Mouse (Mus musculus) layer of hippocampus, adult 2 months (tissue): ENCODE results near the gene Bricd5. TPM values are rescaled to one million over a fixed set of nuclear protein-coding genes. Genes with fewer than 3 reads are reported as not detected.

Source experiments
- DNase-seq, 2 experiments: peaks; one replicate each; pipeline ENCODE4 v3.0.0; 2022; ENCODE audit warnings: low spot score in 2 of 2
- H3K27ac ChIP-seq: fragments of 200-600 bp; 2 replicates; pipeline ENCODE4 v1.8.1; 2022
- H3K4me3 ChIP-seq: fragments of 200-600 bp; 2 replicates; pipeline ENCODE4 v1.8.1; 2022; ENCODE audit warnings: mild to moderate bottlenecking
- CTCF ChIP-seq: fragments of 200-600 bp; conservative IDR thresholded peaks from 2 replicates; pipeline ENCODE4 v1.8.1; 2022; ENCODE audit warnings: antibody characterized with exemption, mild to moderate bottlenecking, moderate library complexity
- total RNA-seq, 2 experiments: library from RNA; stranded (reverse); gene quantifications; 2 replicates each; pipeline ENCODE4 v1.2.3; 2021

Gene Bricd5
- total RNA-seq, 2 experiments from 2014 or later, result 2.0 to 2.3 TPM

- Histone ChIP-seq H3K4me3 (no peak overlapping the region), H3K27ac (peak overlapping the region; percentile 89)
- DNase-seq, result no peak
- TF ChIP-seq CTCF, result no peak
Measured at GRCm38 (mm10) chr17:24496026-24496425, 22.3 kb downstream of the Bricd5 start.

- peak; percentile 53 for TF ChIP-seq CTCF
- H3K4me3 ChIP-seq, result no peak overlapping the region
- no peak overlapping the region for H3K27ac ChIP-seq
- no peak for DNase-seq
Measured at GRCm38 (mm10) chr17:24502208-24502607, 28.5 kb downstream of the Bricd5 start.

- Histone ChIP-seq H3K4me3 (no peak overlapping the region), H3K27ac (peak overlapping the region; percentile 85; the same call in 1 of the 2 replicates)
- DNase-seq, result no peak
- TF ChIP-seq CTCF, result no peak
Measured at GRCm38 (mm10) chr17:24504085-24504484, 30.4 kb downstream of the Bricd5 start.

- no peak for TF ChIP-seq CTCF
- H3K27ac ChIP-seq, result peak overlapping the region; percentile 85
Measured at GRCm38 (mm10) chr17:24505286-24505955, 31.7 kb downstream of the Bricd5 start.

GRCm38 (mm10) chr17:24506332-24507070, 32.8 kb downstream of the Bricd5 start:
- peak overlapping the region; percentile 36 for H3K4me3 ChIP-seq

More at GRCm38 (mm10) chr17:24505286-24505955, 31.7 kb downstream of the Bricd5 start:
- no peak overlapping the region for H3K4me3 ChIP-seq
- no peak for DNase-seq

GRCm38 (mm10) chr17:24507129-24507664, 33.5 kb downstream of the Bricd5 start:
- peak overlapping the region; percentile 85 for H3K27ac ChIP-seq
- DNase-seq, result no peak
- peak overlapping the region; percentile 36; the same call in 1 of the 2 replicates for H3K4me3 ChIP-seq
- no peak for TF ChIP-seq CTCF

More at GRCm38 (mm10) chr17:24506332-24507070, 32.8 kb downstream of the Bricd5 start:
- peak; percentile 38 to 53 for DNase-seq
- H3K27ac ChIP-seq, result peak overlapping the region; percentile 85
- peak; percentile 54 for TF ChIP-seq CTCF

- peak overlapping the region; percentile 85 for H3K27ac ChIP-seq
- no peak for TF ChIP-seq CTCF
- H3K4me3 ChIP-seq, result no peak overlapping the region
- DNase-seq, result no peak
Measured at GRCm38 (mm10) chr17:24507806-24508460, 34.2 kb downstream of the Bricd5 start.

GRCm38 (mm10) chr17:24513609-24514008, 39.9 kb downstream of the Bricd5 start:
- H3K4me3 ChIP-seq, result no peak overlapping the region
- peak; percentile 90 for TF ChIP-seq CTCF
- peak; percentile 61 to 70 for DNase-seq
- H3K27ac ChIP-seq, result peak overlapping the region; percentile 63

GRCm38 (mm10) chr17:24514270-24515257, 40.9 kb downstream of the Bricd5 start:
- Histone ChIP-seq H3K4me3 (no peak overlapping the region), H3K27ac (peak overlapping the region; percentile 76)
- no peak for DNase-seq
- TF ChIP-seq CTCF, result no peak

- no peak for DNase-seq
- no peak for TF ChIP-seq CTCF
Measured at GRCm38 (mm10) chr17:24520450-24520849, 46.8 kb downstream of the Bricd5 start.

GRCm38 (mm10) chr17:24524734-24525133, 51.0 kb downstream of the Bricd5 start:
- no peak for TF ChIP-seq CTCF
- Histone ChIP-seq H3K4me3 (no peak overlapping the region), H3K27ac (no peak overlapping the region)
- no peak for DNase-seq

More at GRCm38 (mm10) chr17:24520450-24520849, 46.8 kb downstream of the Bricd5 start:
- H3K27ac ChIP-seq, result no peak overlapping the region
- no peak overlapping the region for H3K4me3 ChIP-seq

Other genes with a start within 250 kb of the Bricd5 start
- 1 to 10 TPM; 4.6 to 6.2 TPM for gene Ccnf, start 222.4 kb upstream of the Bricd5 start, total RNA-seq
- gene Abca17, start 122.8 kb upstream of the Bricd5 start, total RNA-seq, result 1 to 10 TPM in 1 of 2 experiments, under 1 TPM in 1; 0.69 to 1.2 TPM
- gene Abca3, start 121.9 kb upstream of the Bricd5 start, total RNA-seq, result 10 to 100 TPM; 64.6 to 66.9 TPM
- gene Rnps1, start 59.3 kb upstream of the Bricd5 start, total RNA-seq, result 100 to 1,000 TPM; 127 to 134 TPM
- 10 to 100 TPM; 30.7 to 35.5 TPM for gene Eci1, start 47.2 kb upstream of the Bricd5 start, total RNA-seq
- 10 to 100 TPM in 1 of 2 experiments, 1 to 10 TPM in 1; 5.4 to 10.7 TPM for gene Dnase1l2, start 30.8 kb upstream of the Bricd5 start, total RNA-seq
- 10 to 100 TPM; 34.0 to 39.4 TPM for gene E4f1, start 3.6 kb upstream of the Bricd5 start, total RNA-seq
- 10 to 100 TPM; 58.2 to 62.7 TPM for gene Pgp, start 3.5 kb upstream of the Bricd5 start, total RNA-seq
- 10 to 100 TPM; 36.0 to 44.9 TPM for gene Mlst8, start 5.2 kb downstream of the Bricd5 start, total RNA-seq
- gene Caskin1, start 14.7 kb downstream of the Bricd5 start, total RNA-seq, result 100 to 1,000 TPM; 153 to 158 TPM
- 10 to 100 TPM; 87.9 to 95.5 TPM for gene Traf7, start 54.1 kb downstream of the Bricd5 start, total RNA-seq
- gene Rab26, start 60.3 kb downstream of the Bricd5 start, total RNA-seq, result 10 to 100 TPM; 78.2 to 82.2 TPM
- gene Pkd1, start 76.0 kb downstream of the Bricd5 start, total RNA-seq, result 10 to 100 TPM; 87.0 to 93.3 TPM
- 100 to 1,000 TPM; 192 to 223 TPM for gene Tsc2, start 158.7 kb downstream of the Bricd5 start, total RNA-seq
- gene Nthl1, start 158.8 kb downstream of the Bricd5 start, total RNA-seq, result 1 to 10 TPM; 6.2 to 6.8 TPM
- gene Slc9a3r2, start 176.4 kb downstream of the Bricd5 start, total RNA-seq, result 10 to 100 TPM; 41.9 to 44.1 TPM
- 1 to 10 TPM; 2.0 to 2.3 TPM for gene Npw, start 184.6 kb downstream of the Bricd5 start, total RNA-seq
- 10 to 100 TPM; 36.6 to 43.9 TPM for gene Zfp598, start 195.8 kb downstream of the Bricd5 start, total RNA-seq
- gene Syngr3, start 216.1 kb downstream of the Bricd5 start, total RNA-seq, result 100 to 1,000 TPM; 146 to 155 TPM
- 10 to 100 TPM; 22.3 to 22.4 TPM for gene Gfer, start 222.3 kb downstream of the Bricd5 start, total RNA-seq
- 1 to 10 TPM; 3.3 to 3.4 TPM for gene Noxo1, start 222.3 kb downstream of the Bricd5 start, total RNA-seq
- 10 to 100 TPM; 30.9 to 32.8 TPM for gene Tbl3, start 233.8 kb downstream of the Bricd5 start, total RNA-seq
- under 1 TPM in 1 of 2 experiments, not detected in 1; 0.56 TPM for gene Rnf151, start 244.2 kb downstream of the Bricd5 start, total RNA-seq
- 100 to 1,000 TPM; 302 to 315 TPM for gene Rps2, start 244.2 kb downstream of the Bricd5 start, total RNA-seq